Mouse (Mus musculus) midbrain, embryonic 13.5 days (tissue): ENCODE results near the gene Fam84b. TPM values are rescaled to one million over a fixed set of nuclear protein-coding genes. Genes with fewer than 3 reads are reported as not detected.
"Not testable (repeated sequence)": the region's sequence is repeated elsewhere in the genome, so short reads cannot be mapped to it uniquely, and the experiment has no call there.

Source experiments
- ATAC-seq: fragments of 200-750 bp; cut with Nextera tagmentation; 2 replicates; pipeline ENCODE4 v1.8.0; 2017; ENCODE audit warnings: mild to moderate bottlenecking, moderate TSS enrichment, moderate library complexity
- H3K27ac ChIP-seq: fragments of 300-500 bp; sonication (generic); 2 replicates; pipeline ENCODE4 v1.5.1; 2015; ENCODE audit warnings: inconsistent platforms, mild to moderate bottlenecking, moderate library complexity
- H3K27me3 ChIP-seq: fragments of 300-500 bp; sonication (generic); 2 replicates; pipeline ENCODE4 v1.6.1; 2015; ENCODE audit warnings: mild to moderate bottlenecking, inconsistent platforms
- H3K36me3 ChIP-seq: fragments of 300-500 bp; sonication (generic); 2 replicates; pipeline ENCODE4 v1.6.1; 2015; ENCODE audit warnings: mild to moderate bottlenecking, inconsistent platforms
- H3K4me1 ChIP-seq: fragments of 300-500 bp; sonication (generic); replicated peaks from 2 replicates; pipeline ENCODE4 v1.6.1; 2015; ENCODE audit warnings: inconsistent platforms
- H3K4me2 ChIP-seq: fragments of 300-500 bp; sonication (generic); replicated peaks from 2 replicates; pipeline ENCODE4 v1.6.1; 2015; ENCODE audit warnings: moderate library complexity, mild to moderate bottlenecking, inconsistent platforms
- H3K4me3 ChIP-seq: fragments of 300-500 bp; sonication (generic); replicated peaks from 2 replicates; pipeline ENCODE4 v1.5.1; 2015; ENCODE audit warnings: mild to moderate bottlenecking, inconsistent platforms
- H3K9ac ChIP-seq: fragments of 300-500 bp; sonication (generic); replicated peaks from 2 replicates; pipeline ENCODE4 v1.6.1; 2015; ENCODE audit warnings: mild to moderate bottlenecking, inconsistent platforms
- H3K9me3 ChIP-seq: fragments of 300-500 bp; sonication (generic); 2 replicates; pipeline ENCODE4 v1.6.1; 2016; ENCODE audit warnings: mild to moderate bottlenecking, inconsistent platforms
- WGBS: fragments of 180-500 bp; shearing (Covaris S2); methylation state at CpG from one replicate; pipeline ENCODE4 v1.1.7; 2015; 5-methylcytosine and 5-hydroxymethylcytosine counted together
- polyA plus RNA-seq: library from polyadenylated mRNA; unstranded; fragments of >200 nt; fragmentation: Nextera tagmentation; extraction: Ambion mirVana; gene quantifications from 2 replicates; pipeline ENCODE4 v1.2.1, GENCODE M21; 2015

Gene Fam84b
- polyA plus RNA-seq, 1 experiment from 2014 or later, result 6.5 TPM

- Histone ChIP-seq H3K4me3 (no peak overlapping the region), H3K9me3 (no peaks in the 10 kb centered on the region), H3K27me3 (no peaks in the 10 kb centered on the region), H3K4me2 (no peak overlapping the region), H3K4me1 (peaks cover 24% of the 10 kb centered on the region), H3K27ac (no peak overlapping the region), H3K36me3 (no peaks in the 10 kb centered on the region), H3K9ac (no peak overlapping the region)
- 72% methylated on average over 4 of the region's 4 CpGs for WGBS
- ATAC-seq, result no peak
Observed at GRCm38 (mm10) chr15:60841785-60842184, 11.8 kb downstream of the Fam84b start.

- H3K36me3 ChIP-seq, H3K4me3 ChIP-seq, ATAC-seq, H3K9me3 ChIP-seq, H3K27me3 ChIP-seq, H3K9ac ChIP-seq, H3K4me2 ChIP-seq, H3K27ac ChIP-seq: not testable (repeated sequence)
- peaks cover 21% of the 10 kb centered on the region for H3K4me1 ChIP-seq
Observed at GRCm38 (mm10) chr15:60841312-60841711, 12.3 kb downstream of the Fam84b start.

- no peak overlapping the region for H3K4me2 ChIP-seq
- no peaks in the 10 kb centered on the region for H3K9me3 ChIP-seq
- H3K27ac ChIP-seq, result no peak overlapping the region
- ATAC-seq, result no peak
- 14% methylated on average over 4 of the region's 4 CpGs for WGBS
- no peak overlapping the region for H3K9ac ChIP-seq
- peaks cover 11% of the 10 kb centered on the region for H3K4me1 ChIP-seq
- no peaks in the 10 kb centered on the region for H3K36me3 ChIP-seq
- H3K4me3 ChIP-seq, result no peak overlapping the region
- H3K27me3 ChIP-seq, result no peaks in the 10 kb centered on the region
Observed at GRCm38 (mm10) chr15:60840296-60840670, 13.3 kb downstream of the Fam84b start.

- no peaks in the 10 kb centered on the region for H3K36me3 ChIP-seq
- no peak overlapping the region for H3K27ac ChIP-seq
- 19% methylated on average over 3 of the region's 3 CpGs for WGBS
- no peak overlapping the region for H3K9ac ChIP-seq
- no peak overlapping the region for H3K4me3 ChIP-seq
- H3K4me2 ChIP-seq, result no peak overlapping the region
- no peaks in the 10 kb centered on the region for H3K27me3 ChIP-seq
- no peaks in the 10 kb centered on the region for H3K9me3 ChIP-seq
- peaks cover 8% of the 10 kb centered on the region for H3K4me1 ChIP-seq
- no peak for ATAC-seq
Observed at GRCm38 (mm10) chr15:60839539-60840295, 13.9 kb downstream of the Fam84b start.

- H3K9ac ChIP-seq, result no peak overlapping the region
- H3K9me3 ChIP-seq, result no peaks in the 10 kb centered on the region
- peaks cover 8% of the 10 kb centered on the region for H3K4me1 ChIP-seq
- 71% methylated on average over 8 of the region's 8 CpGs for WGBS
- H3K27me3 ChIP-seq, result no peaks in the 10 kb centered on the region
- no peak overlapping the region for H3K27ac ChIP-seq
- H3K36me3 ChIP-seq, result no peaks in the 10 kb centered on the region
- no peak for ATAC-seq
- no peak overlapping the region for H3K4me3 ChIP-seq
- no peak overlapping the region for H3K4me2 ChIP-seq
Observed at GRCm38 (mm10) chr15:60838135-60838534, 15.4 kb downstream of the Fam84b start.

- Histone ChIP-seq H3K27ac (no peak overlapping the region), H3K9ac (no peak overlapping the region), H3K9me3 (no peaks in the 10 kb centered on the region), H3K36me3 (no peaks in the 10 kb centered on the region), H3K4me2 (no peak overlapping the region), H3K27me3 (no peaks in the 10 kb centered on the region), H3K4me3 (no peak overlapping the region), H3K4me1 (peaks cover 8% of the 10 kb centered on the region)
- WGBS, result 92% methylated on average over 9 of the region's 9 CpGs
- no peak for ATAC-seq
Observed at GRCm38 (mm10) chr15:60837719-60838118, 15.9 kb downstream of the Fam84b start.

- no peaks in the 10 kb centered on the region for H3K27me3 ChIP-seq
- no peaks in the 10 kb centered on the region for H3K9me3 ChIP-seq
- no peak for ATAC-seq
- no peak overlapping the region for H3K4me3 ChIP-seq
- no peak overlapping the region for H3K9ac ChIP-seq
- peaks cover 8% of the 10 kb centered on the region for H3K4me1 ChIP-seq
- H3K4me2 ChIP-seq, result no peak overlapping the region
- H3K27ac ChIP-seq, result no peak overlapping the region
- H3K36me3 ChIP-seq, result no peaks in the 10 kb centered on the region
- 87% methylated on average over 4 of the region's 4 CpGs for WGBS
Observed at GRCm38 (mm10) chr15:60836321-60836720, 17.3 kb downstream of the Fam84b start.

- no peak overlapping the region for H3K9ac ChIP-seq
- H3K9me3 ChIP-seq, result no peaks in the 10 kb centered on the region
- peaks cover 4% of the 10 kb centered on the region for H3K4me1 ChIP-seq
- H3K27ac ChIP-seq, result no peak overlapping the region
- WGBS, result 95% methylated on average over 5 of the region's 5 CpGs
- H3K4me3 ChIP-seq, result no peak overlapping the region
- H3K4me2 ChIP-seq, result no peak overlapping the region
- ATAC-seq, result no peak
- no peaks in the 10 kb centered on the region for H3K27me3 ChIP-seq
- H3K36me3 ChIP-seq, result no peaks in the 10 kb centered on the region
Observed at GRCm38 (mm10) chr15:60834598-60835571, 18.7 kb downstream of the Fam84b start.

- no peak overlapping the region for H3K4me3 ChIP-seq
- no peaks in the 10 kb centered on the region for H3K27me3 ChIP-seq
- H3K9me3 ChIP-seq, result no peaks in the 10 kb centered on the region
- no peaks in the 10 kb centered on the region for H3K36me3 ChIP-seq
- no peak overlapping the region for H3K9ac ChIP-seq
- no peak overlapping the region for H3K4me2 ChIP-seq
- no peak overlapping the region for H3K27ac ChIP-seq
- no peak for ATAC-seq
- peaks cover 3% of the 10 kb centered on the region; the same call in 1 of the 2 replicates for H3K4me1 ChIP-seq
- WGBS, result 60% methylated on average over 2 of the region's 2 CpGs
Observed at GRCm38 (mm10) chr15:60833476-60834218, 19.9 kb downstream of the Fam84b start.

GRCm38 (mm10) chr15:60832586-60832985 lies 21.0 kb downstream of the Fam84b start:
- Histone ChIP-seq H3K4me2 (no peak overlapping the region), H3K4me1 (peaks cover 3% of the 10 kb centered on the region; the same call in 1 of the 2 replicates), H3K9ac (no peak overlapping the region), H3K9me3 (no peaks in the 10 kb centered on the region), H3K36me3 (no peaks in the 10 kb centered on the region), H3K27me3 (no peaks in the 10 kb centered on the region; the same call in 1 of the 2 replicates), H3K27ac (no peak overlapping the region), H3K4me3 (no peak overlapping the region)
- no peak for ATAC-seq

- Histone ChIP-seq H3K9me3 (no peaks in the 10 kb centered on the region), H3K4me3 (no peak overlapping the region), H3K36me3 (no peaks in the 10 kb centered on the region), H3K4me1 (peaks cover 30% of the 10 kb centered on the region), H3K27ac (no peak overlapping the region), H3K27me3 (peaks cover 10% of the 10 kb centered on the region; the same call in 1 of the 2 replicates), H3K4me2 (no peak overlapping the region), H3K9ac (no peak overlapping the region)
- WGBS, result 79% methylated on average over 1 of the region's 1 CpGs
- no peak for ATAC-seq
Observed at GRCm38 (mm10) chr15:60826226-60826625, 27.4 kb downstream of the Fam84b start.
